Mouse (Mus musculus) cerebral cortex, adult 2 months (tissue): ENCODE data around the gene Ccl22.

ENCODE experiments used
- WGBS: fragments of 180-500 bp; shearing (Covaris S2); methylation state at CpG from one replicate; pipeline ENCODE4 v1.1.7; 2018; 5-methylcytosine and 5-hydroxymethylcytosine counted together

Ccl22 gene

DNA sequence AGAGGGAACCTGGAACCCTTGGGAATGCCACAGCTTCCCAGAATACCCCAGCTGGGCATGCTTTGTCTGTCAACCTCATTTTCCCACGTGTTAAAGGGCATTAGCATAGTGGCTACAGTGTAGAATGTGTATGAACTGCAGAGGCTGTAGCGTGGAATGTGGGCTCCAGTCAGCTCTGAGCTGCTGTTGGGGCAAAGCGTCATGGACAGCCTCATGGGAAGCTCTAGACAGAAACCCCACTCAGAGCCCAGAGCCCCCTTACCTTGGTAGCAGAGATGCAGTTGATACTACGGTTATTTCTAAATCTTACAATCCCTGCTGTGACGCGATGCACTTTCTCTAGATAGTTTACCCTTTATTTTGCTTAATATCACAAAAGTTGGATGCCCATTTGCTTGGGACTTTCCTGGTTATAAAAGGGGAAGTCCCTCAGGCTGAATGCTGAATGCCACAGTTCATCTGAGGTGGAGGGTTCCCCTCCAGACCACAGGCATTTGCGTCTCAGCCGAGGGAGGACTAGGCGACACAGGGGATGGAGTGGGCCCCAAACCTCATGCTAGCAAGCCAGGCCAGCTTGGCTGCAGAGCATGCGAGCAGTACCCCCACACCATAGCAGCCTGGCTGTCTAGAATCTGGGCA, 33.6 kb downstream of the Ccl22 start:
- 47% methylated on average over 10 of the region's 10 CpGs for WGBS

DNA sequence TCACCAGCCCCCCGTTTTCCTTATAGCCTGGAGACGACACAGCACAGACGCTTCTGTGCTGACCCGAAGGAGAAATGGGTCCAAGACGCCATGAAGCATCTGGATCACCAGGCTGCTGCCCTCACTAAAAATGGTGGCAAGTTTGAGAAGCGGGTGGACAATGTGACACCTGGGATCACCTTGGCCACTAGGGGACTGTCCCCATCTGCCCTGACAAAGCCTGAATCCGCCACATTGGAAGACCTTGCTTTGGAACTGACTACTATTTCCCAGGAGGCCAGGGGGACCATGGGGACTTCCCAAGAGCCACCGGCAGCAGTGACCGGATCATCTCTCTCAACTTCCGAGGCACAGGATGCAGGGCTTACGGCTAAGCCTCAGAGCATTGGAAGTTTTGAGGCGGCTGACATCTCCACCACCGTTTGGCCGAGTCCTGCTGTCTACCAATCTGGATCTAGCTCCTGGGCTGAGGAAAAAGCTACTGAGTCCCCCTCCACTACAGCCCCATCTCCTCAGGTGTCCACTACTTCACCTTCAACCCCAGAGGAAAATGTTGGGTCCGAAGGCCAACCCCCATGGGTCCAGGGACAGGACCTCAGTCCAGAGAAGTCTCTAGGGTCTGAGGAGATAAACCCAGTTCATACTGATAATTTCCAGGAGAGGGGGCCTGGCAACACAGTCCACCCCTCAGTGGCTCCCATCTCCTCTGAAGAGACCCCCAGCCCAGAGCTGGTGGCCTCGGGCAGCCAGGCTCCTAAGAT, 34.3 kb downstream of the Ccl22 start:
- 77% methylated on average over 16 of the region's 16 CpGs for WGBS

DNA sequence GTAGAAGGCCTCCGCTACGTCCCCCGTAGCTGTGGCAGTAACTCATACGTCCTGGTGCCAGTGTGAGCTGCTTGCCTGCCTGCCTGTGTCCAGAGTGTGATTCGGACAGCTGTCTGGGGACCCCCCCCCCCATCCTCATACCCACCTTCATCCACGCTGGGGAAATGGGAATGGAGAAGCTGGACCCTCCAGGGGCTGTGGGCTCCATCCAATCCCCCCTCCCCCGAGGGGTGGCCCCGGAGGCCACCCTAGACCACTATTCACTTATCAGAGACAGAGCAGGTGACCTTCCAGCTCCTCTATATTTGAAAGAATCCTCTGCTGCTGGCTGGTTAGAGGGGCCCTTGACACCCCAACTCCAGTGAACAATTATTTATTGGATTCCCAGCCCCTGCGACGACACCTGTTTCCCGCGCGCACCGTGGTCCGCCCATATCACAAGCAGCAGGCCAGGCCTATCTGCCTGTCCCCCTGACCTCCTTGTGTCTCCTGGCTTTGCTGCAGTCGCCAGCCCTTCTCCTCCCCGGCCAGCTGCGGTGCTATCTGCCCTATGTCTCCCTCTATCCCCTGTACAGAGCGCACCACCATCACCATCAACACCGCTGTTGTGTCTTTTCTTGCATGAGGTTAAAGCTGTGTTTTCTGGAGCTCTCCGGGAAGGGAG, 35.2 kb downstream of the Ccl22 start:
- whole genome bisulfite sequencing: 83% methylated on average over 21 of the region's 21 CpGs

DNA sequence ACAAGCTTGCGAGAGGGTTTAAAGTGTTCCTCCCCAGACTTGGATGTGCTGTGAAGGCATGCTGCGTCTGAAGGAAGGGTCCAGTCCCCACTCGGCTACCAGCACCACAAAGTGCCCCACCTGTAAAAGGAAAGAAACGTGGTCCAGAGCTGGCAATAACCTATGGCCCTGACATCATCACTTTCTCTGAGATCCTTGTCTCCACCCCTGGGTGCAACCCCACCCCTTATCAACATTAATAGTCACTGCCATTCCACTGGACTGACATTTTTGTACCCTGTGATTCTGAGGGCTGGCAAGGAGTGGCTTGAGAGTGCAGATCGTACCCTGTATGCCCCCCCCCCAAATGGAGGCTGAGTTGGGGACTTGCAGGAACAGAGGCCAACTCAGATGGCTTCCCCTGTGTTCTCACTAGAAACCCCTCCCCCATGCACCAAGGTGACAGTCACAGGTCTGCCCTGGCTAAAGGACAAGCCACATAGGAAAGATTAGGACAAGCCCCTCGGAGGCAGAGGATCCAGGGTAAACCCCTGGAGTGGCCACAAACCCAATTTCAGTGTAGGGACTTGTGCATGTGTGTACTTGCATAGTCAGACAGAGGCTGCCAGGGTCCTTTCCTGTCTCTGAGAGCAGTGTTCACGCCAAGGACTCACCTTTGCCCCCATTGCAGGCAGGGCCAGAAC, 35.9 kb downstream of the Ccl22 start:
- WGBS: 60% methylated on average over 7 of the region's 7 CpGs

GRCm38 (mm10) chr8:94781838-94782235, 36.4 kb downstream of the Ccl22 start:
- 23% methylated on average over 11 of the region's 11 CpGs for WGBS

- WGBS: 28% methylated on average over 4 of the region's 4 CpGs
Observed at GRCm38 (mm10) chr8:94783890-94784289, 38.5 kb downstream of the Ccl22 start.

DNA sequence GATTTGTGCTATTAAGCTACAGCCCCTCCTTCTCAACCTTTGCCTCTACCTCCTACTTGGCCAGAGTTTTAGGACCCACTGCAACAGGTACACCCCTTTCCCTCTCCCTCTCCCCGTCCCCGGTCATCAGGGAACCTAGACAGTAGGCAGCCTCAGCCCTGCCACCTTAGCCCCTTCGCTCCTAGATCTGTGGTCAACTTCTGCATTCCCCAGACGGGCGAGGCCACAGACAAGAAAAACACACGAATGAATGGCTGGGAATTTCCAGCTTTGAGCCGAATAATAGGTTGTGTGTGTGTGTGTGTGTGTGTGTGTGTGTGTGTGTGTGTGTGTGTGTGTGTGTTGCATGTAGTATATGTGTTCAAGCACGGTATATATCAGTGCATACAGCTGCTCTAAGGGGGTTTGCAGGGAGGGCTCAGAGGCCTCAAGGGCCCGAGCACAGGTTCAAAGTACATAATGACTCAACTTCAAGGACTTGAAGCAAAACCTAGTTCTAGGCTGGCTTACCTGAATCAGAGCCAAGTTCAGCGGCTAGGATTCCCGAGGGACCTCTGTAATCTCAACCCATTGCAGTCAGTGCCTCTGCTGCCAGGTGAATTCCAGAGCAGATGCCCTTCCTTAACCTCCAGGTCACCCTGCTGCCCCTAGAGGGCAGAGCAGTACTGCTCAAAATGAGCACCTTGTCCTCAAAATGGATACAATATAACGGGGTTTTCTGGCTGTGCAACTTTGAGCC, 40.0 kb downstream of the Ccl22 start:
- 60% methylated on average over 12 of the region's 12 CpGs for WGBS

DNA sequence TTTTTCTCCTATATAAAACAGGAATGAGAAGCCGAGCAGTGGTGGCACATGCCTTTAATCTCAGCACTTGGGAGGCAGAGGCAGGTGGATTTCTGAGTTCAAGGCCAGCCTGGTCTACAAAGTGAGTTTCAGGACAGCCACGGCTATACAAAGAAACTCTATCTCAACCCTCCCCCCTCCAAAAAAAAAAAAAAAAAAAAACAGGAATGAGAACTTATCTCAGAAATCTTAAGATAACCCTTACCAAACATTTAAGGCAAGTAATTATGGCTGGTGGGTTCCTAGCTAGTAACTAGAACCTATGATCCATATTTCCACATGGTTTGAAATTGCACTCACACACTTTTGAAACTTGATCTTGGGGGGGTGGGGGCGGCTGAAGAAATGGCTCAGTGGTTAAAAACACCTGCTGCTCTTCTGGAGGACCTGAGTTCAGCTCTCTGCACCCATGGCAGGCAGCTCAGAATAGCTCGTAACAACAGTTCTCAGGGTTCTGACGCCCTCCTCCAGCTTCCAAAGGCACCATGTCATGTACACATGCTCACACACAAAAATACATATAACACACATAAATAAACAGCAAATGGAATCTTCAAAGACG, 40.7 kb downstream of the Ccl22 start:
- WGBS: 70% methylated on average over 6 of the region's 6 CpGs

DNA sequence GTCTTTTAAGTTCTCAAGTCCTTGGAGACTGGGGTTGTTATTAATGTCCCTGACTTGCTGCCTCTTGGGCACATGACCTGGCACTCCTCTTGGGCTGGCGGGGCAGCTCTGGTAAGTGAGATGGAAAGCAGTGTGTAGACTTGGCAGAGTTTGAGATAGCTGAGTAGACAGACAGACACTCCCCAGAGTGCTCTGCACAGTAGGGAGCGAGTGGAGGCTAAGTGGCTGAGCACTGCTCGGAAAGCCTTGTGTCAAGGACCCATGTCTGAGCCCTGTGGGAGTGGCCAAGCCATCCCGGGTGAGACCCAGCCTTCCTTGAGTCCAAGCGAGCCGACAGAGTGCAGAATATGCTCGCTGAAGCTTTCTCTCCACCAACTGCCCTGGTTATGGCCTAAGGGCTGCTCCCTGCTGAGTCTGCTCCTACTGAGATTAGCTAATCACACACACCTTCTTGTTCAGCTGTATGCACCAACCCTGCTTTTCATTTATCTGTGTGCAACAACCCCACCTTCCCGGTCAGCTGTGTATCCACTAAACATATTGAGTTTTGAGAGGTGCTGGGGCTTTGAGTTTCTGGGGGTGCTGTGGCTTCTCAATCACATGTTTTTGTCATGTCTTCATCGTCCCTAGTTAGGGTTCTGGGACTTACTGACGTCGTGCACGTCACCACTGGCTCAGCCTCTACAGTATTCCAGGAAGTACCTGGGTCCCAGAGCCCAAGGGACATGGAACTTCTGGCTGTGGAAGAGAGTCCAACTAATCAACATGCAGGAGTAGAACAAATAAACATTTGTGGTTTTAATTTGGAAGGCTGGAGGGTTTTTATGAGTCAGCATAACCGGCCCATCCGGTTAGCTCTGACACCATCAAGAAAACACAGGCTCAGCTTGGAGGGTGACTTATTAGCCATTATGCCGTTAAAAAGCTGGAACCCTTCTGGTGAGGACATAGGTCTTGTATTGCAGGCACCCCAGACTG, 42.4 kb downstream of the Ccl22 start:
- WGBS: 71% methylated on average over 15 of the region's 15 CpGs

- WGBS: 79% methylated on average over 10 of the region's 10 CpGs
Observed at GRCm38 (mm10) chr8:94789256-94789955, 44.0 kb downstream of the Ccl22 start.

GRCm38 (mm10) chr8:94794368-94794767, 49.0 kb downstream of the Ccl22 start:
- 91% methylated on average over 4 of the region's 4 CpGs for WGBS

DNA sequence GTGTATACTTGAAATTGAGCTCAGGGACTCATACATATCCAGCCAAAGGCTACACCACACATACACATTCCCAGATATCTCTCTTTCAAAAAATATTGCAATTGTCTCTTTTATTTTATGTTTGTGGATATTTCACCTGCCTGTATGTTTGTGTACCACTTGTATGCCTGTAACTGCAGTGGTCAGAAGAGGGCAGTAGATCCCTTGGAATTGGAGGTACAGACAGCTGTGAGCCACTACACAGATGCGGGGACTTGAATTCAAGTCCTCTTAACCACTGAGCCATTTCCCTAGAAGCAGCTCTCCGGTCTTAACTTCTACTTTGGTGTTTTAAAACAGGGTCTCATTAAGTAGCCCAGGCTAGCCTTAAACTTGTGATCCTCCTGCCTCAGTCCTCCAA, 49.4 kb downstream of the Ccl22 start:
- WGBS: 94% methylated on average over 2 of the region's 2 CpGs

GRCm38 (mm10) chr8:94800278-94800968, 55.0 kb downstream of the Ccl22 start:
- WGBS: 34% methylated on average over 7 of the region's 7 CpGs
